Mouse (Mus musculus) erythroblast, adult 5-6 weeks (primary cell): ENCODE measurements around the gene Nkiras1. TPM values are rescaled to one million over a fixed set of nuclear protein-coding genes. Genes with fewer than 3 reads are reported as not detected.

Experiments used
- ATAC-seq: replicated peaks from 2 replicates; pipeline ENCODE4 v1.8.0; 2016; ENCODE audit warnings: moderate number of reproducible peaks, mild to moderate bottlenecking, moderate TSS enrichment, inconsistent platforms; ENCODE audit not compliant: poor library complexity, low FRiP score, severe bottlenecking
- total RNA-seq, 2 experiments: library from RNA; stranded (forward) in 1 of 2; stranded (reverse) in 1 of 2; fragments of 150-400 nt in 1 of 2; fragments of 200-764, 138-1000 nt in 1 of 2; gene quantifications; 2 replicates each; pipeline versions ENCODE4 v1.2.3 to v1.2.4; 2015 to 2017; ENCODE audit warnings: low replicate concordance in 2 of 2

The Nkiras1 gene
- total RNA-seq, 2 experiments from 2014 or later = 3.5 TPM; not detected in 1

- no peak for ATAC-seq
Measured at GRCm38 (mm10) chr14:18331693-18332131, 60.8 kb downstream of the Nkiras1 start, which contains the start of gene Ube2e1. Gene Ube2e1 (minus strand): TSS chr14:18331859.

Other genes with a start within 250 kb of the Nkiras1 start
- 2.9 TPM in 1 of 2 replicates, not detected in the other for gene Nr1d2, start 32.0 kb upstream of the Nkiras1 start, total RNA-seq (2015; ENCODE audit: low replicate concordance)
- 2.0 and 2.5 TPM in 2 replicates for gene Nr1d2, start 32.0 kb upstream of the Nkiras1 start, total RNA-seq (2017; ENCODE audit: low replicate concordance)
- gene Rpl15, start 255 bp downstream of the Nkiras1 start, total RNA-seq (2015; ENCODE audit: low replicate concordance) = 481 and 533 TPM in 2 replicates
- gene Rpl15, start 255 bp downstream of the Nkiras1 start, total RNA-seq (2017; ENCODE audit: low replicate concordance) = 416 and 508 TPM in 2 replicates
- gene Ube2e1, start 60.7 kb downstream of the Nkiras1 start, total RNA-seq (2015; ENCODE audit: low replicate concordance) = 12.3 and 36.8 TPM in 2 replicates
- gene Ube2e1, start 60.7 kb downstream of the Nkiras1 start, total RNA-seq (2017; ENCODE audit: low replicate concordance) = 7.0 and 8.2 TPM in 2 replicates